Mouse (Mus musculus) B cell, adult 67 days (primary cell): ENCODE results near the gene Proser3. TPM values are rescaled to one million over a fixed set of nuclear protein-coding genes. Genes with fewer than 3 reads are reported as not detected.

ENCODE experiments used
- total RNA-seq, 2 experiments: library from RNA; stranded (reverse); gene quantifications; 4 replicates each; pipeline ENCODE4 v1.2.4; 2023

The Proser3 gene
- 10 to 100 TPM; 18.8 to 27.2 TPM for total RNA-seq

DNA sequence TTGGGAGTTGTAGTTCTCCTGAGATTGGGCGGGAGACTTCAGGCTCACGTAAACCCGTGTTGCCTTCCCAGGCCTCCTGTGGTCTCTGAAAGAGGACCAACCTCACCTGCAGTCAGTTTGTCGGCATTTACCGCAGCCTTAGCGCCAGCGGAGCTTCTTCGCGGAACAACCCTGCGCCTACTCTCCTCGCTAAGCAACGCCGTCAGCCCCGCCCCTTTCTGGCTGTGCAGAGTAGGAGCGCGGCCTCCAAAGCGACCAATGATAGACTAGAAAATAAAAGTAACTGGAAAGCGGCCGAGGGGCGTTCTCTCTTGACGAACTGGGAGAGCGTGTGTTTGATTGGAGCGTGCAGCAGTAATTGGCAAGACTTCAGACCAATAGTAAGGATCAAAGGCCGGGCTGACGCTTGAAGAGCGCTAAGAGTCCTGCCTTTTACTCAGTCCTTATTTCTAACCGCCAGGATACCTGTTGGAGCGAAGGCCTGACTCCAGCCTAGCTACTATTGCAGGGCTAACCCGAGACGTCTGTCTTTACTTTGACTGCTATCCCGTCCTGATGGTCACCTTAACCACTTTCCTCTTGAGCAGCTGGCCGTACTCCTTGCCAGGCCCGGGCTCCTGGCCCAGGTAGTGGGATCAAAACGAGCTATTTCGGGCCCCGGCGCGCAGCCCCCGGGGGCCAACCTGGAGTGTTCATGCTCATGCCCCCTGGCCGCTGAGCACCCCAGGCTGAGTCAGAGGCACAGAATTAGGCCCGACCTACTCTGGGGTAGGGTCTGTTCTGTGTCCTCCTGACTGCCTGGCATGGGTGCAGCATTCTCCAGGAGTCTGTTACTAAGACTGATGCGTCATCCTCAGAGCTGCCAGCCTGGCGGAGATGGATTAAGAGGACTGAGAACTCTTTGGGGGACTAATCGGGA is at the start of gene Proser3, which contains the start of gene Hspb6:
Gene Proser3, minus strand, starts transcription at position 198 of the 919 bp plus-strand sequence.
Gene Hspb6, plus strand, starts transcription at position 77 of the 919 bp plus-strand sequence.

GRCm38 (mm10) chr7:30598786-30599185 is 46.7 kb upstream of the Proser3 start, which contains the start of gene Zbtb32:
TSS of gene Zbtb32 (minus strand) at chr7:30598909.

DNA sequence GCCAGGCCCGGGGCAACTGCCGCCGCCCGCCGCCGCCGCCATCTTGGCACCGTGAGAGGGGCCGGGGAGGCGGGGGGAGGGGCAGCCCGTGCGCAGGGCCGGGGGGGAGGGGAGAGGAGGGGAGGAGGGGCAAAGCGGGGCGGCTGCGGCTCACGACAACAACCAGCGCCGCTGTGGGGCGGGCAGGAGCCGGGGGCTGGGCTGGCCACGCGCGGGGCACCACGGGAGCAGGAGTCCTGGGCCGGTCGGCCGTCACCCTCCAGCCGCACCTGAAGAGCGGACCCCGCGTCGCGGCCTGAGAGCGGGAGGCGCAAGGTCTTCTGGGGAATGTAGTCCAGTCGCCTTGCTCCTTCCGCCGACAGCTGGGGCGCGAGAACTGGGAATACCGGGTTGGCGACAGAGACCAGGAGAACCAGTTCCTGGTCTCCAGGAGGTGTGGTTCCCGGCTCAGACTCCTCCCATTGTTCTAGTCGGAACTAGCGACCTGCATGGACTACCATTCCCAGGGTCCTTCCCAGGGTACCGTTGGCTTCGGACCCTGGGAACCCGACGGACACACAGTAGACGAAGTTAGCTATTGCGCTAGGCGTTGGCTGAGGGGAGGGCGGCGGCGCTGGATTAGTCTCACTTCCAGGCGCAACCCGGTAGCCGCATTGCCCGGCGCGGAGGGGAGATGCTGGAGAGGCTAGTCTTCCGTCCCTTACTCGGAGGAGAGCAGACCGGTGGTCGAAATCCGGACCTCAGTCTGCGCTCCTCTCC is 36.8 kb upstream of the Proser3 start, which contains the start of gene Kmt2b:
Gene Kmt2b, minus strand, starts transcription at position 51 of the 759 bp plus-strand sequence.

DNA sequence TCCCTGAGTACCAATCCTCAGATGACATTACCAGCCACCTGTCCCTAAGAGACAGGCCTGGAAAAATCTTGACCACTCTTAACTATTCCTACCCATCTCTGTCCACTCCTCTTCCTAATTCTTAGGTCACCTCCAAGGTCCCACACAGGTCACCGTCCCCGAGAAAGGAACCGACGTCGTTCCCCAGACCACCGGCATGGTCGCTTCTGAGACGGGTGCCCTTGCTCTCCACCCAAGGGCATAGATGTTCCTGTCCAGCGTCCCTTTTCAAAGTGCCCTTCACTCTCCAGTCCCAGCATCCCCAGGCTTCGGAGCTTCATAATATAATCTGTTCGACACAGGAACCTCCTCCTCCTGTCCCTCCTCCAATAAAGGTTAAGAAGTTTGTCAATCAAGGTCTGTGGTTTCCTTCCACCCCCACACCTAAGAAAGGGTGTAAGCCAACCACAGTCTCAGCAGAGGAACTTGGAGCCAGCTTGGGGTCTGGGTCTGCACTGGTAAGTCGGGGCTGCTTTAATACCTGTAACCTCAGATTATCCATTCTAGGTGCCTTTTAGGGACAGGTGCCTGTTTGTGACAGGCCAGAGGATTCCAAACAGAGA is 13.0 kb upstream of the Proser3 start, which contains the start of gene Igflr1:
Gene Igflr1, plus strand, starts transcription at position 458 of the 602 bp plus-strand sequence.

DNA sequence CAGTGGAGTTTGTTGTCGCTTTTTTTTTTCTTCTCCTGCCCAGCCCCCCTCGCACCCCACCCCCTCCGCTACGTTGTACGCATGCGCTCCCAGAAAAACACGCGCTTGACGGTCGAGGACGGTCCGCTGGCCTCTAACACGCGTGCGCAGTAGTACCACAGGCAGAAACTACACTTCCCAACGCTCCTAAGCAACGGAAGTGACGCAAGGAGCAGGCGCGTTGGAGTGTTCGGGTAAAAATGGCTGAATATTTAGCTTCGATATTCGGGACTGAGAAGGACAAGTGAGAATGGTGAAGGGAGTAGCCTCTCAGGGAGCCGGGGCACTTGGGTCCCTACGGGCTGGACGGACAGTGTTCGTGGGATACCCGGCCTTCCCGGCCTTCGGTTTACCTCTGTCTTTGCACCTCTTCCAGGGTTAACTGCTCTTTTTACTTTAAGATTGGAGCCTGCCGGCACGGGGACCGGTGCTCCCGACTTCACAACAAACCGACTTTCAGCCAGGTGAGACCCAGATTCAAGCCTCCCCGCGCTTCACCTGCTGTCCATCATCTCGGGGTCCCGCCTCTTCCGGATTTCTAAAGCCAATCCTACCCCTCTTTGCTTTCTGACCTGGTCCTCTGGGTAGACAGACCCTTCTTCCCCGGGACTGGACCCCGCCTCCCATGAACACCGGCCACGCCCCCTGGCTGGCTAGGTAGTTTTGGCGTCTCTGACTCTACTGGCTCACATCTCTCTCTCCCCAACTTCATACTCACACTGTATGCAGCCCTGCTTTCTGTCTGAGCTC is 11.2 kb upstream of the Proser3 start, which contains the start of the genes U2af1l4, Gm49396 and Psenen:
Gene U2af1l4, plus strand, starts transcription at position 185 of the 789 bp plus-strand sequence.
Gene Gm49396, plus strand, starts transcription at position 228 of the 789 bp plus-strand sequence.
Gene Psenen, minus strand, starts transcription at position 511 of the 789 bp plus-strand sequence.

DNA sequence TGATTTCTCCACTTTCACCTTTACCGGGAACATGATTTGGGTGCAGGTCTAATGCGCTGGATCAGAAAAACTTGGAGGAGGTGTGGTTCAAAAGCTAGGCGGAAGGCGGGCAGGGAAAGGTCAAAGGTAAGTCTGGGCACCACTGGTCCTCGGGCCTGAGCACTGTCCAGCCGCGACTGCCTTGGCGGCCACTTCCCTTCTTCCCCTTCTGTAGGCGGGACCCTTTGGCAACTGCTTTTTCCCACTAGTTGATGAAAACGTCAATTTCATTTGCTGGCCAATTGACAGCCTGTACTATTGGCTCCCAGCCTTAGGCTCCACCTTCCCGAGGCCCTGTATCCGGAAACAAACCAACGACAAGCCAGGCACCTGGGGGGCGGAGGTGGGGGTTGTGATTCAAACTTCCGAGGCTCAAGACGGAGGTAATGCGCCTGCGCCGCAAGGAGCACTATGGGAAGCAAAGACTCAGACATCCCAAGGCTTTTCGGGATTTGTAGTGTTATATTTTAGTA is 7.4 kb upstream of the Proser3 start, which contains the start of gene Lin37:
Gene Lin37, minus strand, starts transcription at position 396 of the 512 bp plus-strand sequence.

GRCm38 (mm10) chr7:30534633-30535577 is 17.2 kb downstream of the Proser3 start, which contains the start of gene Arhgap33:
TSS of gene Arhgap33 (minus strand) at chr7:30535060.

DNA sequence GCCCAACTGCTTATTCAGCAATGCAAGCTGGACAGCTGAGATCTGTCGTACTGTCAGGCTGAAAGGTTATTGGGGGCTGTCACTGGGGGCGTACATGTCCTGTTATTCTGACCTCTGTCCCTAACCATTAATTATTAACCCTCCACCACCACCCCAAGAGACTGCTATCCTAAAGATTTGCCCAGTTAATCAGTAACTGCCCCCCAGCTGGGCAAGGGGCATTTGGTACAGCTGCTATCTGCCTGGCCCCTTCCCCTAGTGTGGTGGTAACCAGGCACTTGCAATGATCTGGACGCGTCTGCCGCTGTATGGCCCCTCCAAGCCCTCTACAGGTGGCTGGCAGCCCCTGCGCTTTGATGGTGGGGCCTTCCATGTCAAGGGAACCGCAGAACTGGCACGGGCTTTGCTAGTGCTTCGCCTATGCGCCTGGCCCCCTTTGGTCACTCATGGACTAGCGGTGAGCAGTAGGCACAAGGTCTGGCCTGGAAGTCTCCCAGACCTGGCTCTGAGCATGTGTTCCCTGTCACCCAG is 58.6 kb downstream of the Proser3 start, which contains the start of gene Prodh2:
Gene Prodh2, plus strand, starts transcription at position 222 of the 531 bp plus-strand sequence.

Other genes starting within 250 kb of the Proser3 start
- gene Alkbh6, start 243.6 kb downstream of the Proser3 start, total RNA-seq: 10 to 100 TPM; 63.1 to 67.2 TPM
- 1 to 10 TPM; 2.2 to 3.6 TPM for gene Syne4, start 237.5 kb downstream of the Proser3 start, total RNA-seq
- 1 to 10 TPM; 3.9 to 6.6 TPM for gene E130208F15Rik, start 230.6 kb downstream of the Proser3 start, total RNA-seq
- 10 to 100 TPM; 11.4 to 20.5 TPM for gene Sdhaf1, start 228.4 kb downstream of the Proser3 start, total RNA-seq
- not detected for gene Lrfn3, start 189.5 kb downstream of the Proser3 start, total RNA-seq
- 10 to 100 TPM; 68.2 to 78.3 TPM for gene Tyrobp, start 138.5 kb downstream of the Proser3 start, total RNA-seq
- 10 to 100 TPM; 48.5 to 50.5 TPM for gene Hcst, start 132.4 kb downstream of the Proser3 start, total RNA-seq
- gene Nfkbid, start 130.6 kb downstream of the Proser3 start, total RNA-seq: 100 to 1,000 TPM; 400 to 437 TPM
- not detected for gene Aplp1, start 106.8 kb downstream of the Proser3 start, total RNA-seq
- not detected for gene Kirrel2, start 94.6 kb downstream of the Proser3 start, total RNA-seq
- not detected for gene Nphs1, start 94.0 kb downstream of the Proser3 start, total RNA-seq
- not detected for gene Prodh2, start 58.7 kb downstream of the Proser3 start, total RNA-seq
- 10 to 100 TPM; 18.6 to 20.7 TPM for gene Arhgap33, start 17.2 kb downstream of the Proser3 start, total RNA-seq
- gene Hspb6, start 121 bp downstream of the Proser3 start, total RNA-seq: 1 to 10 TPM; 3.0 to 4.3 TPM
- 10 to 100 TPM; 42.2 to 45.2 TPM for gene Lin37, start 7.5 kb upstream of the Proser3 start, total RNA-seq
- gene U2af1l4, start 11.0 kb upstream of the Proser3 start, total RNA-seq: 100 to 1,000 TPM; 107 to 109 TPM
- 10 to 100 TPM; 13.9 to 14.0 TPM for gene Gm49396, start 11.0 kb upstream of the Proser3 start, total RNA-seq
- 100 to 1,000 TPM; 129 to 145 TPM for gene Psenen, start 11.3 kb upstream of the Proser3 start, total RNA-seq
- 1 to 10 TPM; 7.3 to 7.7 TPM for gene Igflr1, start 13.1 kb upstream of the Proser3 start, total RNA-seq
- gene Kmt2b, start 36.4 kb upstream of the Proser3 start, total RNA-seq: 100 to 1,000 TPM; 119 to 136 TPM
- 1 to 10 TPM in 1 of 2 experiments, under 1 TPM in 1; 0.90 to 1.5 TPM for gene Zbtb32, start 46.6 kb upstream of the Proser3 start, total RNA-seq
- gene Upk1a, start 60.5 kb upstream of the Proser3 start, total RNA-seq: under 1 TPM; 0.39 to 0.52 TPM
- 100 to 1,000 TPM; 211 to 273 TPM for gene Cox6b1, start 73.9 kb upstream of the Proser3 start, total RNA-seq
- gene Etv2, start 83.6 kb upstream of the Proser3 start, total RNA-seq: not detected
- 100 to 1,000 TPM in 1 of 2 experiments, 10 to 100 TPM in 1; 96.7 to 103 TPM for gene Rbm42, start 98.0 kb upstream of the Proser3 start, total RNA-seq
- 10 to 100 TPM; 59.7 to 71.7 TPM for gene Haus5, start 112.7 kb upstream of the Proser3 start, total RNA-seq
- gene Pmis2, start 119.3 kb upstream of the Proser3 start, total RNA-seq: not detected
- not detected for gene 2200002J24Rik, start 146.6 kb upstream of the Proser3 start, total RNA-seq
- under 1 TPM; 0.29 to 0.59 TPM for gene Atp4a, start 159.9 kb upstream of the Proser3 start, total RNA-seq
- gene Tmem147, start 177.2 kb upstream of the Proser3 start, total RNA-seq: 10 to 100 TPM; 46.8 to 50.0 TPM
- gene Gapdhs, start 191.4 kb upstream of the Proser3 start, total RNA-seq: not detected
- gene Sbsn, start 199.2 kb upstream of the Proser3 start, total RNA-seq: 1 to 10 TPM; 3.8 to 5.0 TPM
- gene Dmkn, start 211.5 kb upstream of the Proser3 start, total RNA-seq: not detected
- not detected for gene Krtdap, start 235.6 kb upstream of the Proser3 start, total RNA-seq